Comparison of ENCODE assay signal across 9 mouse cellular contexts in genomic region chr13:98813167-98813566, GRCm38 (mm10). TPM values are rescaled to one million over a fixed set of nuclear protein-coding genes. Genes with fewer than 3 reads are reported as not detected.
DNase-seq lines count a peak whose midpoint lies in the region; ATAC-seq lines count a peak whose summit lies in the region.
"Had no signal": no experiment of that assay in that cellular context is flagged by ENCODE, and none has a peak within 500 bp of the region (broad histone marks: within the 10 kb centered on the region; RNA-seq: fewer than 3 reads in every experiment).

No protein-coding gene starts in this region.

- peaks cover 29% of the 10 kb centered on the region for H3K4me1 ChIP-seq in forebrain, embryonic 10.5 days
- peaks cover 8% of the 10 kb centered on the region for H3K4me1 ChIP-seq in forebrain, embryonic 16.5 days (replicated peaks; ENCODE audit: control insufficient read depth, insufficient read depth, low read length)
- peaks cover 13% of the 10 kb centered on the region for H3K4me1 ChIP-seq in lung, embryonic 15.5 days
- peaks cover 15% of the 10 kb centered on the region; the same call in 1 of the 2 replicates for H3K4me1 ChIP-seq in limb, embryonic 15.5 days
- peaks cover 12% of the 10 kb centered on the region for H3K4me1 ChIP-seq in neural tube, embryonic 15.5 days

- H3K27ac ChIP-seq in forebrain, embryonic 10.5 days, result no peak overlapping the region
- H3K27ac ChIP-seq in forebrain, embryonic 16.5 days (ENCODE audit: low read length), result no peak overlapping the region
- no peak overlapping the region for H3K27ac ChIP-seq in lung, embryonic 15.5 days
- no peak overlapping the region for H3K27ac ChIP-seq in limb, embryonic 15.5 days
- no peak overlapping the region for H3K27ac ChIP-seq in neural tube, embryonic 15.5 days (replicated peaks)

- no peaks in the 10 kb centered on the region for H3K27me3 ChIP-seq in forebrain, embryonic 10.5 days (ENCODE audit: poor library complexity, severe bottlenecking)
- no peaks in the 10 kb centered on the region for H3K27me3 ChIP-seq in forebrain, embryonic 16.5 days (replicated peaks; ENCODE audit: control insufficient read depth, insufficient read depth, low read length)
- no peaks in the 10 kb centered on the region for H3K27me3 ChIP-seq in lung, embryonic 15.5 days
- H3K27me3 ChIP-seq in limb, embryonic 15.5 days, result no peaks in the 10 kb centered on the region
- no peaks in the 10 kb centered on the region for H3K27me3 ChIP-seq in neural tube, embryonic 15.5 days (replicated peaks)

- WGBS in forebrain, embryonic 10.5 days, result 80% methylated on average over 2 of the region's 2 CpGs
- WGBS in forebrain, embryonic 16.5 days, result 72% methylated on average over 2 of the region's 2 CpGs
- 57% methylated on average over 2 of the region's 2 CpGs for WGBS in lung, embryonic 15.5 days
- 84% methylated on average over 2 of the region's 2 CpGs for WGBS in limb, embryonic 15.5 days
- 62% methylated on average over 2 of the region's 2 CpGs for WGBS in neural tube, embryonic 15.5 days

- no peak for ATAC-seq in forebrain, embryonic 16.5 days
- ATAC-seq in lung, embryonic 15.5 days (ENCODE audit: borderline replicate concordance, extremely low read depth, low FRiP score, low TSS enrichment), result no peak
- no peak for ATAC-seq in limb, embryonic 15.5 days (ENCODE audit: insufficient number of reproducible peaks, low FRiP score, low TSS enrichment, low read depth)
- ATAC-seq in neural tube, embryonic 15.5 days (ENCODE audit: low FRiP score), result no peak

- no peaks in the 10 kb centered on the region for H3K9me3 ChIP-seq in forebrain, embryonic 10.5 days
- no peaks in the 10 kb centered on the region for H3K9me3 ChIP-seq in forebrain, embryonic 16.5 days (ENCODE audit: control insufficient read depth, low read length)
- no peaks in the 10 kb centered on the region for H3K9me3 ChIP-seq in lung, embryonic 15.5 days
- no peaks in the 10 kb centered on the region for H3K9me3 ChIP-seq in limb, embryonic 15.5 days
- no peaks in the 10 kb centered on the region for H3K9me3 ChIP-seq in neural tube, embryonic 15.5 days (replicated peaks)

- no peak overlapping the region for H3K9ac ChIP-seq in forebrain, embryonic 16.5 days (replicated peaks; ENCODE audit: low read depth, low read length)
- no peak overlapping the region for H3K9ac ChIP-seq in lung, embryonic 15.5 days
- H3K9ac ChIP-seq in limb, embryonic 15.5 days, result no peak overlapping the region
- H3K9ac ChIP-seq in neural tube, embryonic 15.5 days (replicated peaks), result no peak overlapping the region

- no peak overlapping the region; the same call in 1 of the 2 replicates for H3K4me2 ChIP-seq in forebrain, embryonic 16.5 days (ENCODE audit: low read length)
- H3K4me2 ChIP-seq in lung, embryonic 15.5 days, result peak overlapping the region; percentile 53
- no peak overlapping the region for H3K4me2 ChIP-seq in limb, embryonic 15.5 days
- peak overlapping the region; percentile 66 for H3K4me2 ChIP-seq in neural tube, embryonic 15.5 days

- peak overlapping the region; percentile 91; the same call in 1 of the 2 replicates for H3K4me3 ChIP-seq in forebrain, embryonic 10.5 days
- H3K4me3 ChIP-seq in forebrain, embryonic 16.5 days (replicated peaks; ENCODE audit: low read length), result no peak overlapping the region
- H3K4me3 ChIP-seq in lung, embryonic 15.5 days, result peak overlapping the region; percentile 84
- H3K4me3 ChIP-seq in limb, embryonic 15.5 days, result 0 out of 2 replicates have a peak overlapping the region, but pooled peaks have one; percentile 90
- peak overlapping the region; percentile 93 for H3K4me3 ChIP-seq in neural tube, embryonic 15.5 days (replicated peaks)

- H3K36me3 ChIP-seq in forebrain, embryonic 10.5 days (replicated peaks), result peaks cover 3% of the 10 kb centered on the region
- H3K36me3 ChIP-seq in forebrain, embryonic 16.5 days (ENCODE audit: control insufficient read depth, insufficient read depth), result no peaks in the 10 kb centered on the region
- H3K36me3 ChIP-seq in lung, embryonic 15.5 days, result no peaks in the 10 kb centered on the region
- no peaks in the 10 kb centered on the region for H3K36me3 ChIP-seq in limb, embryonic 15.5 days
- H3K36me3 ChIP-seq in neural tube, embryonic 15.5 days, result no peaks in the 10 kb centered on the region

- no peak for DNase-seq in forebrain, embryonic 10.5 days (ENCODE audit: extremely low spot score, low spot score)
- no peak for DNase-seq in lung, postnatal 25 days (ENCODE audit: low spot score)
- no peak for DNase-seq in adrenal gland, adult 18-20 months (ENCODE audit: low spot score in 2 of 2)
- no peak for DNase-seq in thymus, postnatal 25 days
- DNase-seq: kidney, adult 18-20 months had no signal

RNA-seq across cellular contexts. Expression of gene Fcho2, which starts 2.1 kb away (rescaled TPM):
- 25.4 and 28.1 TPM in 2 replicates for polyA plus RNA-seq in forebrain, embryonic 10.5 days (2016; fragmentation: Nextera tagmentation; extraction: Ambion mirVana)
- polyA plus RNA-seq in forebrain, embryonic 16.5 days (2015; fragmentation: Nextera tagmentation; extraction: Ambion mirVana), result 29.6 and 31.8 TPM in 2 replicates
- polyA plus RNA-seq in lung, embryonic 15.5 days (2015; fragmentation: Nextera tagmentation; extraction: Ambion mirVana), result 40.5 and 43.1 TPM in 2 replicates
- 29.3 and 32.4 TPM in 2 replicates for polyA plus RNA-seq in limb, embryonic 15.5 days (2015; fragmentation: Nextera tagmentation; extraction: Ambion mirVana)
- 22.1 and 25.1 TPM in 2 replicates for polyA plus RNA-seq in neural tube, embryonic 15.5 days (2015; fragmentation: Nextera tagmentation; extraction: Ambion mirVana)
- total RNA-seq in adrenal gland, adult 18-20 months (2021), result 10 to 100 TPM; 34.4 to 43.2 TPM

Comparison
In these comparisons a context has a peak if more than half of its experiments do, and no peak if none do; other contexts are left out.
1. H3K4me2 ChIP-seq: peak in lung, embryonic 15.5 days (single experiment) and neural tube, embryonic 15.5 days (single experiment); none in forebrain, embryonic 16.5 days (single experiment) and limb, embryonic 15.5 days (single experiment).